Mouse (Mus musculus) layer of hippocampus, adult 2 months (tissue): Measurements from ENCODE around the gene Olfr875. TPM values are rescaled to one million over a fixed set of nuclear protein-coding genes. Genes with fewer than 3 reads are reported as not detected.
"Not testable (repeated sequence)": the region's sequence is repeated elsewhere in the genome, so short reads cannot be mapped to it uniquely, and the experiment has no call there.

Experiments
- DNase-seq, 2 experiments: peaks; one replicate each; pipeline ENCODE4 v3.0.0; 2022; ENCODE audit warnings: low spot score in 2 of 2
- H3K27ac ChIP-seq: fragments of 200-600 bp; 2 replicates; pipeline ENCODE4 v1.8.1; 2022
- H3K4me3 ChIP-seq: fragments of 200-600 bp; 2 replicates; pipeline ENCODE4 v1.8.1; 2022; ENCODE audit warnings: mild to moderate bottlenecking
- CTCF ChIP-seq: fragments of 200-600 bp; conservative IDR thresholded peaks from 2 replicates; pipeline ENCODE4 v1.8.1; 2022; ENCODE audit warnings: antibody characterized with exemption, mild to moderate bottlenecking, moderate library complexity
- long read RNA-seq, 2 experiments: library from polyadenylated mRNA; stranded (forward); transcript quantifications; one replicate each; pipeline ENCODE4 v2.0.0; 2021; ENCODE audit warnings: borderline mapping rate in 2 of 2
- total RNA-seq, 2 experiments: library from RNA; stranded (reverse); gene quantifications; 2 replicates each; pipeline ENCODE4 v1.2.3; 2021

Gene Olfr875
- not detected for total RNA-seq
- long read RNA-seq, experiment 1, result 0 reads
- long read RNA-seq, experiment 2, result 0 reads

- DNase-seq, result no peak
- TF ChIP-seq CTCF, result no peak
- Histone ChIP-seq H3K4me3 (no peak within 1 kb of the TSS), H3K27ac (no peak within 1 kb of the TSS)
Measured at GRCm38 (mm10) chr9:37771759-37772158, at the start of gene Olfr875. Gene Olfr875, plus strand, starts transcription at chr9:37771857.

GRCm38 (mm10) chr9:37734310-37734709, 37.3 kb upstream of the Olfr875 start:
- no peak for TF ChIP-seq CTCF
- no peak for DNase-seq
- Histone ChIP-seq H3K27ac (no peak overlapping the region), H3K4me3 (no peak overlapping the region)

DNA sequence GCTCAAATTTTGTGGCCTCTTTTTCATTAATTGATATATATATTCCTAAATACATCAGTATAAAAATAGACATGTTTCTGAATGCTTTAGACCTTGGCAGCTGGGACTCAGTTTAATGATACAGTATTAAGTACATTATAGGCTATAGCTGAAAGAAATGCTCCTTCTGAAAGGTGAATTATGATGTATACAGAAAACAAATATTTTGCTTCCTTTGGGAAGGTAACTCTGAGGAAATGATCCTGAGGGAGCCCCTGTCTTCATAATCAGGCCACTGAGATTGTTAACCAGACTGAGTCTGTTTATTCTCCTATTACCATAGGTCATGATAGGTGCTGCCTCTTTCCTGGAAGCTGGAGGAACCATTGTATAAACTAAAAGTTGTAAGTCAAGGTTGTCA, 26.9 kb upstream of the Olfr875 start, which contains the start of gene Olfr874:
Gene Olfr874, plus strand, starts transcription at position 301 of the 400 bp plus-strand sequence.
- no peak for DNase-seq
- Histone ChIP-seq H3K4me3 (no peak within 1 kb of the TSS), H3K27ac (no peak within 1 kb of the TSS)
- no peak for TF ChIP-seq CTCF

- Histone ChIP-seq H3K4me3 (no peak overlapping the region), H3K27ac (no peak overlapping the region)
- DNase-seq, result no peak
- no peak for TF ChIP-seq CTCF
Measured at GRCm38 (mm10) chr9:37750319-37751075, 21.2 kb upstream of the Olfr875 start.

GRCm38 (mm10) chr9:37751467-37751866, 20.2 kb upstream of the Olfr875 start:
- Histone ChIP-seq H3K4me3 (no peak overlapping the region), H3K27ac (no peak overlapping the region)
- no peak for TF ChIP-seq CTCF
- DNase-seq, result no peak

DNA sequence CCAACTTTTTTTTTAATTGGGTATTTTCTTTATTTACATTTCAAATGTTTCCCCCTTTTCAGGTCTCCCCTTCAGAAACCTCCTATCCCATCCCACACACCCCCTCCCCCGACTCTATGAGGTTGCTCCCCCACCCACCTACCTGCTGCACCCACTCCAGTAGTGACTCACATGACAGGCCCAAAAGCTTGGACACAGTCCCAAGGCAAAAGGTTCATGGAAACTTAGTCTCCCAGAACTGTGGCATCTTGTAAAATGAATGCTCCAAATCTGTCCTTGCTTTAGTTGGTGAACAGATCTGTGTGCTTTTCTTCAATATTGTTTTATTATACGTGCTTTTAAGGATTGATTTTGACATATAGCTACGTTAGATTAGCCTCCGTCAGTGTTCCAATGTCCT, 19.7 kb upstream of the Olfr875 start:
- TF ChIP-seq CTCF, result no peak
- Histone ChIP-seq H3K4me3 (no peak overlapping the region), H3K27ac (no peak overlapping the region)
- no peak for DNase-seq

DNA sequence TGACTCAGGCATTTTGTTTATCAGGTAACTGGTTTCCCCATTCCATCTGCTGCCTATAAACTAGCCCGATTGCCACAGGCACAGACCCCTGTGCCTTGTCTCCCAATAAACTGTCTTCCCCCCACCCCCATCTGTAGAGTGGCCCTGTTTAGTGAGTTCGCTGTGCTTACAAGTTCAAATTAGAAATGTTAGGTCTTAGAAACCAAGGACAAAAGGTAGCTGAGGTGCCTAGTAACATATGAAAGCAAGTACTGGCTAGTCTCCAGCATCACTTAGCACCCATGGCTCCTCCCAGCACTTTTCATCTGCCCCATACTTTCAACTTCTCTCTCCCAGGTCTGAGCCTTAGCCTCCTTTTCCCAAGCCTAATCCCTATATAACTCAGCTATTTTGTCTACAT, 9.9 kb upstream of the Olfr875 start:
- DNase-seq, result no peak
- H3K27ac ChIP-seq, result no peak overlapping the region
- no peak for TF ChIP-seq CTCF
- no peak overlapping the region for H3K4me3 ChIP-seq

DNA sequence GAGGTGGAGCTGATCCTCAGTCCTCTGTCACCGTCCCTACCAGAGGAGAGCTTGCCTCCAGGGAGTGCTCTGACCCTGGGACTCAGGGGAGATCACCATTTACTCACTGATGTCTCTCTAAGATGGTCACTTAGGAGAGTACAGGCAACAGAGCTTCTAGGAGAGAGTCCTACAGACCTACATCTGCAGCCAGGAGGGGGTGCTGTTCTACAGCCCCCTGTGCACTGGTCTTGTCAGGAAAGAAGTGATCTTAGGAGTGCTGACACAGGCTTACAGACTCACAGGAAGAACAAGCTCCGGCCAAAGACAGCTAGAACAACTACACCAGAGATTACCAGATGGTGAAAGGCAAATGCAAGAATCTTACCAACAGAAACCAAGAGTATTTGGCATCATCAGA, 9.1 kb upstream of the Olfr875 start:
- Histone ChIP-seq H3K27ac (no peak overlapping the region), H3K4me3 (no peak overlapping the region)
- TF ChIP-seq CTCF, result peak; percentile 54
- DNase-seq, result no peak

DNA sequence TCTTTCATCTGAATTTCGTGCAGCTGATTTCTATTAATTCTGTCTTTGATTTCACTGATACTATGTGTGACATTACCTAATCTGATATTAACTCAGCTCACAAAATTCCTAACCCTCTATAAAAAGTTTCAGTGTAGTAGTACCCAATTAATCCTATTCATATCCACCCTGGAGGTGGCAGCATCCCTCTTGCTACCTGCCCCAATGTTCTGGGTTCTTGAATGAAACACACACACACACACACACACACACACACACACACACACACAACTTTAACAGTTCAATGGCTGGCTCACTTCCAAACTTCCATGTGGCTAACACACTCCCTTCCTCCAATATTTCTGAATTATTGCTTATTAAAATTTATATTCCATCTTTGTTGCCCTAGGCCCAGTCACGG, 996 bp upstream of the Olfr875 start:
- H3K4me3 ChIP-seq, result no peak overlapping the region
- DNase-seq, result no peak
- no peak for TF ChIP-seq CTCF
- no peak overlapping the region for H3K27ac ChIP-seq

GRCm38 (mm10) chr9:37782766-37783260, 11.2 kb downstream of the Olfr875 start:
- H3K27ac ChIP-seq, result peak overlapping the region; percentile 28; the same call in 1 of the 2 replicates
- H3K4me3 ChIP-seq, result peak overlapping the region; percentile 42
- peak in 1 of 2 experiments; percentile 10 for DNase-seq

GRCm38 (mm10) chr9:37783394-37784387, 12.0 kb downstream of the Olfr875 start:
- H3K4me3 ChIP-seq, H3K27ac ChIP-seq, DNase-seq: not testable (repeated sequence)

More at GRCm38 (mm10) chr9:37782766-37783260, 11.2 kb downstream of the Olfr875 start:
- TF ChIP-seq CTCF, result 0 out of 2 replicates have a peak, but pooled peaks have one; percentile 6

DNA sequence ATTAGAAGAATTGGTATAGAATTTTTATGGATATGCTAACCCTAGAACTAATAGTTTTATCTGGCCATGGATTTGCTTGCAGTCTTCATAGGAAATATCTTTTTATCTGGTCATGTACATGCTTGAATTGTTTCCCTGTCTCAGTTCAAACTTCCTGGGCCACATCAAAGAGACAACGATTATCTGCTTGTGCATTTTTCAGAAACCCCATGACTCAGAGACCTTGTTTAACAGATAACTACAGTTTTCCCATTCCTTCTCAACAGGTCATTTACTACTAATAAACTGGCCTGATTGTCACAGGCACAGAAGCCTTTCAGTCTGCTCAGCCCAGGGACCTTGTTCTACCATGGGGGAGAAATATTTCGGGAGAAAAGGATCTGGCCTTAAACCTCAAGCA, 14.8 kb downstream of the Olfr875 start:
- Histone ChIP-seq H3K4me3 (no peak overlapping the region), H3K27ac (no peak overlapping the region)
- TF ChIP-seq CTCF, result no peak
- DNase-seq, result no peak

GRCm38 (mm10) chr9:37802055-37802454, 30.4 kb downstream of the Olfr875 start:
- Histone ChIP-seq H3K27ac (no peak overlapping the region), H3K4me3 (no peak overlapping the region)
- no peak for TF ChIP-seq CTCF
- DNase-seq, result no peak
